ENCODE assay signal across 14 mouse cellular contexts in the genomic region with DNA sequence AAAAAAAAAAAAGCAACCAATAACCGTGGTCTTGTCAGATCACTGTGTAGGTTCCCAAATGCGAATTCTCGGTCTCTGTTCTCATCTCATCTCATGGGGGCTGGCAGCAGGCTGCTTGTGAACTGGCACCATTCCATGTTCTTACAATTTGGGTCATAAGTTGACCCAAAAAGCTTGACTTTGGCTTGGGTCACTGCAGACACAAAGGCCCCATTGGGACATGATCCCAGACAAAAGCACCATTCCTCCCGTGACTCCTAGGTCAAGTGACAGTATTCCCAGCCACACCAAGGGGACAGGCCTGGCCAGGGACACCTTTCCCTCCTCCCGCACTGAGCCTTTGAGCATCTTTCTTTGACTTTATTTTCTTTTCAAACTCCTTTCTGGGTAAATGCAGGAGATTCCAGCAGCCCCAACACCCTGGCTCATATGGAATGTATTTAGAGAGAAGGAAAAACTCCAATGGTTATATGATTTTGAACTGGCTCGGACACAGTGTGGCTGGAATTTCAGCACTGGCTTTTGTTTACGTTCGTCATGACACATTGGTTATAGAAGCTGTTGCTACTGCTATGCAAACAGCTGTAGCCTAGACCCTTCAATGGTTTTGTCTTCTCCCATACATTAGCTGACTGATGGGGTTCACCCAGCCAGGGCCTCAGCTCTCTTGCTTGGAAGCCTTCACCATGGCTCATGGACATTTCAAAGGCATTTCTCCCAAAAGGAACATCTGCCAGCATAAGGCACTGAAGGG.
A peak's percentile ranks its signal among the peaks of the same experiment; 100 is the strongest.
DNase-seq lines count a peak whose midpoint lies in the region; ATAC-seq and TF ChIP-seq lines count a peak whose summit lies in the region.
"Had no signal": no experiment of that assay in that cellular context is flagged by ENCODE, and none has a peak within 500 bp of the region (broad histone marks: within the 10 kb centered on the region; RNA-seq: fewer than 3 reads in every experiment).

No protein-coding gene starts in this region.

- no peak for TF ChIP-seq CTCF in kidney, adult 2 months (conservative IDR thresholded peaks at IDR 0.05; ENCODE audit: insufficient read depth, insufficient read length, low read depth, low read length)
- no peak for TF ChIP-seq CTCF in thymus, adult 2 months (IDR thresholded peaks at IDR 0.05; ENCODE audit: borderline replicate concordance, control insufficient read depth, extremely low read depth, insufficient read depth, low read length, poor library complexity)

- 87% methylated on average over 8 of the region's 8 CpGs for WGBS in kidney, adult 2 months
- 95% methylated on average over 8 of the region's 8 CpGs for whole genome bisulfite sequencing in thymus, adult 2 months

- no peaks in the 10 kb centered on the region for H3K36me3 ChIP-seq in kidney, adult 2 months (ENCODE audit: control insufficient read depth, insufficient read depth, low read length)
- H3K36me3 ChIP-seq in thymus, adult 2 months (ENCODE audit: control insufficient read depth, insufficient read depth, low read length): no peaks in the 10 kb centered on the region
- H3K36me3 ChIP-seq: midbrain, embryonic 15.5 days had no signal

- H3K27me3 ChIP-seq in kidney, adult 2 months (replicated peaks; ENCODE audit: control insufficient read depth, insufficient read depth, low read length): no peaks in the 10 kb centered on the region
- no peaks in the 10 kb centered on the region for H3K27me3 ChIP-seq in thymus, adult 2 months (ENCODE audit: control insufficient read depth, insufficient read depth, low read length)
- H3K27me3 ChIP-seq: midbrain, embryonic 15.5 days had no signal

- H3K4me1 ChIP-seq in kidney, adult 2 months (ENCODE audit: control insufficient read depth, insufficient read depth, low read length): no peaks in the 10 kb centered on the region
- peaks cover 5% of the 10 kb centered on the region for H3K4me1 ChIP-seq in thymus, adult 2 months (replicated peaks; ENCODE audit: control insufficient read depth, insufficient read depth, low read length)
- H3K4me1 ChIP-seq: midbrain, embryonic 15.5 days had no signal

- no peak for ATAC-seq in megakaryocyte-erythroid progenitor cell, adult 5-6 weeks (replicated peaks; ENCODE audit: low FRiP score, low TSS enrichment, poor library complexity, severe bottlenecking)
- ATAC-seq: forebrain, postnatal 0 days; midbrain, embryonic 15.5 days had no signal

- no peak overlapping the region for H3K27ac ChIP-seq in kidney, adult 2 months (ENCODE audit: insufficient read depth, low read depth, low read length)
- H3K27ac ChIP-seq in thymus, adult 2 months (ENCODE audit: control insufficient read depth, insufficient read depth, low read length): no peak overlapping the region
- H3K27ac ChIP-seq: kidney, postnatal 0 days; macrophage; midbrain, embryonic 15.5 days had no signal

- DNase-seq in cerebellum, adult 11-12 months: peak; percentile 35
- no peak for DNase-seq in cerebellum, postnatal 4 days (ENCODE audit: low spot score in 2 of 2)
- peak; percentile 7 for DNase-seq in kidney, adult 2 months
- no peak for DNase-seq in kidney, postnatal 36 days
- peak; percentile 49 for DNase-seq in cerebellum, adult 9-11 months
- peak; percentile 21 for DNase-seq in lung, postnatal 14 days
- DNase-seq in thymus, adult 2 months: no peak
- DNase-seq: forebrain, postnatal 0 days; gastrocnemius, postnatal 36 days; left cerebral cortex, postnatal 4 days had no signal

- H3K4me3 ChIP-seq in kidney, adult 2 months (ENCODE audit: insufficient read depth, low read depth, low read length): no peak overlapping the region
- no peak overlapping the region for H3K4me3 ChIP-seq in thymus, adult 2 months (ENCODE audit: control insufficient read depth, insufficient read depth, low read length)
- H3K4me3 ChIP-seq: midbrain, embryonic 15.5 days had no signal

- no peak for TF ChIP-seq POLR2A in kidney, adult 2 months (IDR thresholded peaks at IDR 0.05; ENCODE audit: low read depth, low read length)
- no peak for TF ChIP-seq POLR2A in thymus, adult 2 months (IDR thresholded peaks at IDR 0.05; ENCODE audit: control insufficient read depth, extremely low read depth, insufficient read depth, low read length, poor library complexity)

Comparison
In these comparisons a context has a peak if more than half of its experiments do, and no peak if none do; other contexts are left out.
1. DNase-seq: peak in cerebellum, adult 11-12 months (single experiment), kidney, adult 2 months (single experiment), cerebellum, adult 9-11 months (single experiment) and lung, postnatal 14 days (single experiment); none in cerebellum, postnatal 4 days (0 of 2), kidney, postnatal 36 days (0 of 2) and thymus, adult 2 months (single experiment).